Mouse (Mus musculus) myocyte (in vitro differentiated cells): ENCODE data around the gene Gm1123.

Experiments used
- E2F4 ChIP-seq: IDR thresholded peaks from one replicate; pipeline ENCODE4 v1.6.1; 2011; ENCODE audit warnings: mild to moderate bottlenecking, control low read depth, moderate library complexity; ENCODE audit not compliant: insufficient read depth
- MAX ChIP-seq: IDR thresholded peaks from one replicate; pipeline ENCODE4 v1.6.1; 2011; ENCODE audit warnings: low read depth, mild to moderate bottlenecking, control low read depth
- MYOG ChIP-seq, 3 experiments: IDR thresholded peaks; one replicate each; pipeline ENCODE4 v1.6.1; 2011; ENCODE audit warnings: control low read depth in 2 of 3, low read depth in 2 of 3, mild to moderate bottlenecking in 2 of 3; ENCODE audit not compliant: insufficient read length in 2 of 3, control insufficient read depth in 1 of 3, insufficient read depth in 1 of 3
- POLR2A ChIP-seq: IDR thresholded peaks from one replicate; pipeline ENCODE4 v1.6.1; 2011; ENCODE audit warnings: low read depth, mild to moderate bottlenecking, control low read depth, moderate library complexity; ENCODE audit not compliant: insufficient read length
- POLR2AphosphoS2 ChIP-seq: IDR thresholded peaks from one replicate; pipeline ENCODE4 v1.6.1; 2011; ENCODE audit warnings: low read depth, control low read depth; ENCODE audit not compliant: insufficient read length
- REST ChIP-seq: IDR thresholded peaks from one replicate; pipeline ENCODE4 v1.6.1; 2011; ENCODE audit warnings: mild to moderate bottlenecking, control low read depth, moderate library complexity; ENCODE audit not compliant: insufficient read depth, insufficient read length
- TCF12 ChIP-seq: IDR thresholded peaks from one replicate; pipeline ENCODE4 v1.6.1; 2011; ENCODE audit warnings: mild to moderate bottlenecking, control low read depth; ENCODE audit not compliant: poor library complexity, insufficient read depth, severe bottlenecking
- TCF3 ChIP-seq: IDR thresholded peaks from one replicate; pipeline ENCODE4 v1.6.1; 2011; ENCODE audit warnings: low read depth, control low read depth; ENCODE audit not compliant: insufficient read length

DNA sequence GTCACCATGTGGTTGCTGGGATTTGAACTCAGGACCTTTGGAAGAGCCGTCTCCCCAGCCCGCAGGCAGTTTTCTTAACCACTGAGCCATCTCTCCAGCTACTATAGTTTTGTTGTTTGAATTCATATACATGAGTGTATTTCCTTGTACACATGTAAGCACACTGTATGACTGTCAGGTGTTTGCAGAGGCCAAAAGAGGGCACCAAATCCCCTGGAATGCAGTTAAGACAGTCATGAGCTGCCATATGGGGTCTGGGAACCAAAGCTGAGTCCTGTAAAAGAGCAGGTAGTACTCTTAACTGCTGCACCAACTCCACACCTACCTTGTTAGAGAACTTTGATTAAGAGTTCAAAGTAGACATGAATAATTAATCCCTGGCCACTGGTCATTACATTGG is 45.1 kb upstream of the Gm1123 start:
- TF ChIP-seq MYOG (IDR thresholded peaks at IDR 0.05; ENCODE audit: control insufficient read depth in 1 of 3, insufficient read depth in 1 of 3, insufficient read length in 2 of 3, low read depth in 2 of 3) (no peak), POLR2A (no peak), TCF3 (no peak), E2F4 (no peak), REST (no peak), POLR2AphosphoS2 (no peak), TCF12 (no peak), MAX (no peak)
